Mouse (Mus musculus): ENCODE measurements at regions not wholly inside any gene's neighbourhood (a gene's known extent, or its start where the extent isn't known, plus 50 kb on each side); places are given as distances from the start of the nearest gene placed in this dataset.

DNA sequence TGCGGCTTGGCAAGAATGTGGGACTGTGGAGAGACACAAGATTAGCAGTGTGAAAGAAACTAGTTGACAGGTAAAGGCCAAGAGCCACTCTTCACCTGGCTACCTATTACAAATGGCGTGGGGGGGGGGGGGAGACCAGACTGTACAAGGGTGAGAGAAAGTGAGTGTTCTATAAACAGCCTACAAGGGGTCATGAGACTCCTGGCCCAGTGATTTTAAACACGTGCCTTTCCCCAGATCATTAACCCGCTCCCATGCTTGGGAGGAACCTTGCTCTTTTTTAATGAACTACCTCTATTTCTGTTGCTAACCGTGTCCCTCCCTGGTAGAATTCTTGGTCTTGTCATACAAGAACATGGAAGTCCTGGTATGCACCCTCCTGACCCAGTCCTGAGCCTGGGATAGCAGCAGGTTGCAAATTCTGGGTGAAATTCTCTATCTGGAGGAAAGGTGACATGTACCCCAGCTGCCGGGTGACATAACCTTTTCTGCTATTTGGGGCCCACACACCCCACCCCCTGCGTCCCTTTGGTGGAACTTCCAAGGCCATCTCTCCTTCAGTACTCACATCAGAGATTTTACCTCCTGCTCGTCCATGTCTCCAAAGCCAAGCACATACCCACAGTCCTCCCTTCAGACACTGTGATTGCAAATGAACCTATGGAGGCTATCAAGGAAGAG is 340.8 kb upstream of the Hs6st1 start:
- TF ChIP-seq KAT2A (conservative IDR thresholded peaks at IDR 0.05; ENCODE audit: low read depth, low read length) (no peak), MXI1 (IDR thresholded peaks at IDR 0.05; ENCODE audit: low read depth, low read length) (no peak), MAX (IDR thresholded peaks at IDR 0.05; ENCODE audit: low read length) (no peak), POLR2A (IDR thresholded peaks at IDR 0.05; ENCODE audit: control insufficient read depth in 1 of 2, insufficient read depth in 1 of 2, low read depth in 1 of 2, low read length in 2 of 2, poor library complexity in 1 of 2) (no peak), ELF1 (IDR thresholded peaks at IDR 0.05; ENCODE audit: low read depth, low read length) (no peak), TCF12 (IDR thresholded peaks at IDR 0.05; ENCODE audit: low read depth, low read length) (no peak), MYC (IDR thresholded peaks at IDR 0.05; ENCODE audit: low read depth, low read length) (no peak), TAL1 (IDR thresholded peaks at IDR 0.05; ENCODE audit: low read length) (no peak), GABPA (IDR thresholded peaks at IDR 0.05; ENCODE audit: low read depth, low read length) (no peak), NRF1 (IDR thresholded peaks at IDR 0.05; ENCODE audit: insufficient read depth, low read depth, low read length, poor library complexity, severe bottlenecking) (no peak), USF1 (IDR thresholded peaks at IDR 0.05; ENCODE audit: low read depth, low read length) (no peak), TBP (IDR thresholded peaks at IDR 0.05; ENCODE audit: low read depth, low read length) (no peak), E2F4 (IDR thresholded peaks at IDR 0.05; ENCODE audit: borderline replicate concordance, low read depth, low read length) (no peak), MYB (IDR thresholded peaks at IDR 0.05; ENCODE audit: low read depth, low read length) (no peak), ZKSCAN1 (IDR thresholded peaks at IDR 0.05; ENCODE audit: low read depth, low read length) (no peak), POLR2AphosphoS5 (IDR thresholded peaks at IDR 0.05; ENCODE audit: borderline replicate concordance, low read depth, low read length) (no peak), MAFK (IDR thresholded peaks at IDR 0.05; ENCODE audit: borderline replicate concordance, low read depth, low read length) (no peak)
- no peaks in the 10 kb centered on the region for H3K4me1 ChIP-seq (ENCODE audit: control insufficient read depth in 1 of 2, insufficient read depth in 2 of 2, low read length in 2 of 2)
- no peak overlapping the region for H3K4me3 ChIP-seq (ENCODE audit: control insufficient read depth in 1 of 2, insufficient read depth in 1 of 2, low read depth in 2 of 2, low read length in 2 of 2)
- no peak for DNase-seq (ENCODE audit: low read depth, low spot score)
- no peaks in the 10 kb centered on the region for H3K36me3 ChIP-seq (ENCODE audit: control insufficient read depth in 1 of 2, insufficient read depth in 2 of 2, low read length in 2 of 2)
- H3K79me2 ChIP-seq (ENCODE audit: control insufficient read depth, insufficient read depth, low read length, poor library complexity) = no peaks in the 10 kb centered on the region
- no peak overlapping the region for H3K9ac ChIP-seq (ENCODE audit: control insufficient read depth, low read depth, low read length, poor library complexity, severe bottlenecking)
- no peak overlapping the region for H3K27ac ChIP-seq (ENCODE audit: control insufficient read depth, low read depth, low read length)
- H3K27me3 ChIP-seq (ENCODE audit: control insufficient read depth in 1 of 2, insufficient read depth in 2 of 2, low read length in 2 of 2) = no peaks in the 10 kb centered on the region
- no peaks in the 10 kb centered on the region for H3K9me3 ChIP-seq (replicated peaks; ENCODE audit: insufficient read depth, low read length)

DNA sequence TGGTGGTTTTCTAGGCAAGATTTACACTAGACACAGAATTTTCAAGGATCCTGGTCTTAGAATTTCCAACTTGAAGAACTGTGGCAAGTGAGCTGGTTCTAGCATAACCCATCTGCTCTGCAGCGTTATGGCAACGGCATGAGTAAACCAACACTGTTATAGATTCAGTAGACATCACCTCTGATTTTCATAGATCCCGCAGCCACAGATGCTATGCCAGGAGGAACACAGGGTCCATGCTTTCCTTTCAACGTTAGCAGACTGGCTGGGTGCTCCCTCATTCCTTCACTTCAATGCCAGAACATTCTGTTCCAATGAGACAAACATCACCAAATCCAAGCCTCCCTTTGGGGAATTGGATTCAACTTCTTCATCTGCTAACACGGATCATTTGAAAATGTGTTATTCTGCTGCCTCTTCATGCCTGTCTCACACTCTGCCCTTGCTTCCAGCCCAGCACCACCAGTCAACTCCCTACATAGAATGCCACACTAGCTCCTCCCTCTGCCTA is 338.4 kb upstream of the Hs6st1 start:
- no peak for DNase-seq (ENCODE audit: low read depth, low spot score)
- TF ChIP-seq EP300 (IDR thresholded peaks at IDR 0.05; ENCODE audit: low read depth in 1 of 2, low read length in 2 of 2) = no peak
- TF ChIP-seq MAX (IDR thresholded peaks at IDR 0.05; ENCODE audit: low read length) = no peak
- no peak for TF ChIP-seq MYB (IDR thresholded peaks at IDR 0.05; ENCODE audit: low read depth, low read length)
- TF ChIP-seq POLR2AphosphoS5 (IDR thresholded peaks at IDR 0.05; ENCODE audit: borderline replicate concordance, low read depth, low read length) = no peak
- Histone ChIP-seq H3K4me3 (ENCODE audit: control insufficient read depth in 1 of 2, insufficient read depth in 1 of 2, low read depth in 2 of 2, low read length in 2 of 2) (no peak overlapping the region), H3K36me3 (ENCODE audit: control insufficient read depth in 1 of 2, insufficient read depth in 2 of 2, low read length in 2 of 2) (no peaks in the 10 kb centered on the region), H3K4me1 (ENCODE audit: control insufficient read depth in 1 of 2, insufficient read depth in 2 of 2, low read length in 2 of 2) (no peaks in the 10 kb centered on the region), H3K9me3 (replicated peaks; ENCODE audit: insufficient read depth, low read length) (no peaks in the 10 kb centered on the region), H3K27me3 (ENCODE audit: control insufficient read depth in 1 of 2, insufficient read depth in 2 of 2, low read length in 2 of 2) (no peaks in the 10 kb centered on the region), H3K27ac (ENCODE audit: control insufficient read depth, low read depth, low read length) (no peak overlapping the region), H3K79me2 (ENCODE audit: control insufficient read depth, insufficient read depth, low read length, poor library complexity) (no peaks in the 10 kb centered on the region), H3K9ac (ENCODE audit: control insufficient read depth, low read depth, low read length, poor library complexity, severe bottlenecking) (no peak overlapping the region)
